Mouse (Mus musculus) cerebellum, postnatal 4 days (tissue): Measurements from ENCODE around the gene Zfp277.

Experiments used
- DNase-seq, 2 experiments: peaks; one replicate each; pipeline ENCODE4 v3.0.0; 2022; ENCODE audit warnings: low spot score in 2 of 2, mixed read lengths in 1 of 2

The Zfp277 gene

DNA sequence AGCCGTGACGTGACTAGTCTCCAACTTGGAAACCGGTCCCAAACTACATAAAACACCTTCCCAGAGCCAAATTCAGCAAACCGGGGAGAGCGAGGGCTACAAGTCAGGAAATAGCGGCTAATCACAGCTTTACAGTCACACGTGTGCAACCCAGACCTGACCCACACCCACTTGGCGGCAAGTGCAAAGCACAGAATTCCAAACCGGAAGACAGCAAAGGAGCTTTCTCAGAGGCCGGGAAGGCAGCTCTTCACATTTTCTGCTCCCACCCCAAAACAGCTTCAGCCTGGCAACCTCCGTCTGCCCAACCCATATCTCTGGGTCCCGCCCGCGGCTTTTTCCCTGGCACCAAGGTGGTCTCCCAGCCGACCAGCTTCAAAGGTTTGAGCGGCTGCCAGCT lies 496 bp downstream of the Zfp277 start:
- no peak for DNase-seq

DNA sequence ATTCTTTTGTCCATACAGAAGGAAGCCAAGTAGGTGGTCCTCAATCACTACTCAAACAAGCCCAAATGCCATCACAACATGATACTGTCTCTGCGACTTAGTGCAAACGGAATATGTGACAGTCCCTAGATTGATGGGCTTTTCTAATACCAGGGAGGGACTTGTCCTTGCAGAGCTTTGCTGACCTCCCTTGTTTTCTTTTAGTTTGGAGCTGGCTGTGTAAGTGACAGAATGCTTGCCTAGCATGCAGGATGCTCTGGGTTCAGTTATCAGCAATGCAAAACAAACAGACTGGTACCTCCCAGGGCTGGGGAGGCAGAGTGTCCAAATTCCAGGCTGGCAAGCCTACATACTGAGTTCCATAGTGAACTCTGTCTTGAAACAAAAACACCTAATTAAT lies 7.7 kb downstream of the Zfp277 start:
- DNase-seq, result no peak

DNA sequence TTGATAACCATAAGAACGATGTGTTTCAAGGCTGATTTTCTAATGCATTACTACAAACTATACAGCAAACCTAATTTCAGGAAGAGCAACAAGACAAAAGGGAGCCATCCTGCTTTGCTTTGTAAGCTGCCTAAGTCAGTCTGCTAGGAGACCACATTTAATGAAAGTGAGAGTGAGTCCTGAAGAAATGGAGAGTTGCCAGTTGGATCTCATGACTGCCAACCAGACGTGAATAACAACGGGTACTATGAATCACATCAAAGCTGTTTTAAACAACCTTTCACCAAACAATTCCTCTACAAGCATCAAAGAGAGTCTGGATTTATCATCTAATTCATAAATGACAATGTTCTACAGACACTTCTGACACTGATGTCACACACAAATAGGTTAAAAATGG lies 11.6 kb downstream of the Zfp277 start:
- DNase-seq, result no peak

DNA sequence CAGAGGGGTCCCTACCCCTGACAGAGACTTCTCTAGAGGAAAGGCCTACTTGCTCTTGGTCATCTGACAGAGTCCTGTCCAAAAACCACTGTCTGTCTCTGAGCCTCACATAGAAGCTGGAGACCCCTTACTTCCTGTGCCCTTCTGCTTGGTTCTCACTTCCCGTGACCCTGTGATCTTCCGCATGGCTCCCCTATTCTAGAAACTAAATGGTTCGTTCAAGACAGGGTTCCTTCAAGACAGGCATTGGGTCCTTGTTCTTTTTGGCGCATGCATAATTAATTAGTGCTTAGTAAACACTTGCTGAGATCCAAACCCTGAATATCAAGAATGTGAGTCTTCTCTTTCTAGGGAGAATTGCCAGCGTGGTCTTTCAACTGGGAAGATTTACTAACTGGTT lies 14.6 kb downstream of the Zfp277 start:
- DNase-seq, result no peak

DNA sequence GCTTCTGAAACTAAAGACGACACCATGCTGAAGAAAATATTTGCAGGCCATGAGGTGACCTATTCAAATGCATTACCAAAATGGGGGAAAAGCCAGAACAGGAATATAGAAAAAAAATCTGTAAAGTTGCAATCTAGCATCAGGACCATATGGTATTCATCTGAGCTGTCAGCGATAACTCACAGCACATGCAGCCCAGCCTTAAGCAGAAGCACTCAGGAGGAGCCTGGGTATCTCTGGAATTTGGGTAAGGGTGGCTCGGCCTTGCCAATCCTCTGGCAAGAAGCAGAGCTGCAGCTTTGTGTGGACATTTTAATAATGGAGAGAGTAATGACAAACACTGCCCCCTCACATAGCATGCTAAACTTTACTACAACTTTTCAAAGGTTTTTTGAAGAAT lies 15.7 kb downstream of the Zfp277 start:
- DNase-seq, result no peak

DNA sequence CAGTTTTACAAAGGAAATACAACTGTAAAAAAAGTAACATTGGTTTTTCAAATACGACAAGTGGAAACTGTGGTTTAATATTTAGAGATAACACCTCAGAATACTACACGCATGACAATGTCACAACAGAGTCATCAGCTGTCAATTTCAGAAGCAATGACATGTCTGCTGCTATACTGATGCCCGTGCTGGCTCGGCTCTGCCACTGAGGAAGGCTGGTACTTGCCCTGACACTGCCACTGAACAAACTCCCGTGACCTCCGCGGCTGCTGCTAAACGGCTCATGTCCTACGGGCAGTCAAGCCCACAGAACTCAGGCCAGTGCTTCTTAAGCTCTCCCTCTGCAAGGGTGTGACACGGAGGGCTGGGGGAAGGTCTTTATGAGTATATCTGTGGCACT lies 18.1 kb downstream of the Zfp277 start:
- DNase-seq, result no peak

DNA sequence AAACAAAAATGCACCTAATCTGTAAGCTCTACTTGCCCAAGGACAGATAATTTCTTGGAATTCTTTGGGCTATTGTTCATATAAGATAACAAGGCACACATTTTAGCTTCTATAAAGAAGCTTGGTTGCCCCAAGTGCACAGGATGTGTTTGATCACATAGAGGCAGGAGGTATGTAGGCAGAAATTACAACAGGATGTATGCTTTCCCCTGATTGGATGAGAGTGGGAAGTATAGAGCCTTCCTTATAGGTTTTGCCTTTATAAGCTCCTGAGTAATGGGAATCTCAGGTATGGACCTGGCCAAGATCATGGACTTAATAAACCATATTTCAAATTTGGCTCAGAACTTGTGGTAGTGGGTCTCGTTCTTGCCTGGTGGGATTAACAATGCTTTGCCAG lies 20.7 kb downstream of the Zfp277 start:
- no peak for DNase-seq

DNA sequence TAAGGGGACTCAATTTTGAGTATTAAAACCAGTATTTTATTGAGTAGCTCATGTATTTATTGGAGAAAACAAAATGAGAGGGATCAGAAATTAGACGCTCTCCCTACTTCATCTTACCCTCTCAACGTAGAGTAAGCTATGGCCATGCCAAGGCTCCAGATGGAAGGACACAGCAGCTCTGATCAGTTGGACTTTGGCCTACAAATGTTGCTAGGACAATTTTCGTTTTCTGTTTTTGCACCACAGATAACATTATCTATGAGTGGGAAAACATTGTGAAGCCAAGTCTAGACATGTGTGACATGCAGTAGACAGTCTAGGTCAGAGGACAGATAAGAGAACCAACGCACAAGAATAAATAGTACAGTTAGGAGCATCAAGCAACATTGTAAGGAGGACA lies 28.4 kb downstream of the Zfp277 start:
- no peak for DNase-seq

DNA sequence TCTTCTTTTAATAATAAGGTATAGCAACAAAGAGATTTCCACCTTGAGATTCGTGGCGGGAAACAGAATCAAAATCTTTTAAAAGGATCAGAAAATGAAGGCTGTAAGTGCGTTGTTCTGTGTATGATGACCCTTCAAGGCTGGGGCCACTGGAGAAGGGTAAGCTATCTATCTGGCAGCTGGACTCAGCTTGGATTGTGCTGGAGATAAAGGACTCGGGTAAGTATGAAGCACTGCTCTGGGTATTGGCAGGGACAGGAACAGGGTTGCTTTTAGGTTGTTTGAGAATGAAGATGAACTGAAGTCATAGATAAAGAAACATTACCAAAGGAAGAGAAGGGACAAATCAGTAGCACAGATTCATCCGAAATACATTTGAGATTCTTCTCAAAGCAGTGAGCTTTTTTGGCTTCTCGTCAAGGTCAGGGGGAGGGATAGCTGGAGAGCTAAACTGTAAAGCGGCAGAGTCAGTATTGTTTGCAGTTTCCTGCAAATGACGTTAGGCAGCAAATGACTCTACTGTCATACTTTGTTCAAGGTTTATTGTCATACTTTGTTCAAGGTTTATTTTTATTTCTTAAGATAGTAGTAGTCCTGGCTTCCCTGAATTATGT lies 30.3 kb downstream of the Zfp277 start:
- DNase-seq, result no peak

DNA sequence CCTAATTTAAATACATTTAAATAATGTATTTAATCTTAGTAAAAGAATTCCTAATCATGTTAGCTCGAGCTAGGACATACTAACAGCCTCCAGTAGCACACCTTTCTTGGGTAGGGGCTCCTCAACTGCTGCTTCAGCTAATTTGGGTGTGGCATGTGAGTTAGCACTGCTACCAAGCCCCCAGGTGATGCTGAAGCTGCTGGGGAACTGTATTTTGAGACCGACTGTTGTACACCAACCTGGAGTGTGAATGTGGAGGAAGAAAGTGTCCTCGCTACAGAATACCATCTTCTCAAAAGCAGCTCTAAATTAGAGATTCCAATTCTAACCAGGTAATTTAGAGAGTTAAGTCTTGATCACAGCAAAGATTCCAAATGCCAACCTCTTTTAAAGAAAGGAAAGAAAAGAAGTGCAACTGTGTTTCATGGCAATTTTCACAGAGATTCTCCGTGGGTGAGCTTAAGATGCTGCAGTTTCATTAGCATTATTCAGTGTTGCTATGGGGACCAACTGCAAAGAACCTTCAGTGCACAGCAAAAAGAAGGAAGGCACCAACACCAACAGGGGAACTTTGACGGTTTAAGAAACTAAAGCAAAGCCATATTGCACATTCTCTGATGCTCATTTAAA lies 30.9 kb downstream of the Zfp277 start:
- no peak for DNase-seq

DNA sequence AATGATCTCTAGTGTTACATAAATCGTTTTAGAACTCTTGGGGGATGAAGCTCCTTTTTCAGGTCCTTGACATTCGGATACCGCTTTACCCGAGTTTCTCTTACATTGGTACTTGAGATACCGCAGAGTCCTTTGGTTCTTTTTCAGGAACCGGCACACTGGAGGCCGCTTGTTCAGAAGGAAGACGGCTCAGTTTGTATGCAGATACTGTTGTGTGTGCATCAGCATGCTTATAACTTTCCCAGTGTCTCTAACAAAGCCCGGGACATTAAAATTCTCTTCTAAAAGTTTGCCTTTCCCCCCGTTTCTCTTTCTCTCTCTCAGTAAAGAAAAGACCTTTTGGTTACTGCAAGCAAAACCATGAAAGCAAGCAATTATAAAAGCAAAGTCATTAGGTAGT lies 45.9 kb downstream of the Zfp277 start:
- DNase-seq, result no peak

DNA sequence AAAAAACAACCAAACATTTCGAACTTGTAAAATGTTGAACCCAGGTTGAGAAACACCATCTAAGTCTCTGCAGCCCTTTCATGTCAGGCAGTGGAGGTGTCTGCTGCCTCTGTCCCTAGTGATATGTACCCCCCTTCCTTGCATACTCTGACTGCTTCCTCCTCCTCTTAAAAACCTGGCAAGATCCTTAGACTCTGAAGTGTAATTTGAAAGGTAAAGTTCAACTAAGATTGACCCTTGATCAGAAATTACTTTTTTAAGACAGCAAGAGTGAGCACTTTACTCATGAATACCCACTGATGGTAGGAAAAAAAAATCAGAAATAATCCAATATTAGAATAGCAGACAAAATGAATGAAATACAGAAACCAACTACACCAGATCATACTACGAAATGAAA lies 46.3 kb downstream of the Zfp277 start:
- no peak for DNase-seq

DNA sequence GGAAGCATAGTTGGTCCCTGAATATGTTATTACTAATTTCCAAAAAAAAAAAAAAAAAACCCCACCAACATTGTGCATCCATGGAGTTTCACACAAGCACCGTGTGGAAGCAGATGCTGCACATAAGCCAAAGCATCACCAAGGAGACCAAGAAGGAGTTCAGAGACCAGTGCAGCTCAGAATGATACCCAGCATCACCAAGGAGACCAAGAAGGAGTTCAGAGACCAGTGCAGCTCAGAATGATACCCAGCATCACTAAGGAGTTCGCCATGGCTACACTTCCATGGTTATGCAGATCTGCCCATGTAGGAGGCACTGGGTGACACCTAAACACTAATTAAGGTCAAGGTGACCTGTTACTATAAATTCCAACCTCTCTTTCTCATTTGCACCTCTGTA lies 46.8 kb downstream of the Zfp277 start:
- no peak for DNase-seq

DNA sequence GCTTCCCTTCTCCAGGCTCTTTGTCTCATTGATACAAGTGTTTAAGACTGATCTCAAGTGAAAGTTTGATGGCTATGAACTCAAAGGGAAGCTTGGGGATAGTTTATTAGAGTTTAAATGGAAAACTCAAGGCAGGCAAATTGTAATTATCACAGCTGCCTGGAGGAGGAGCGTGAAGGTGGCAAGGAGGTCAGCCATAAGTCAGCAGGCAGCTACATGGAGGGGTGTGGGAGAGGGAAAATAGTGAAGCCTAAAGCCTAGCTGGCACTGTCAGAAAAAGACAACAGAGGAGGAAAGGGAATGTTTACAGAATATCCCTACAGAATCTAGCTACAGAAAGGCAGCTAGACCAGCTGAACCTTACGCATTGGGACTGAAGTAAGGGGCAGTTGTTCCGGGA lies 52.8 kb downstream of the Zfp277 start:
- DNase-seq, result no peak

DNA sequence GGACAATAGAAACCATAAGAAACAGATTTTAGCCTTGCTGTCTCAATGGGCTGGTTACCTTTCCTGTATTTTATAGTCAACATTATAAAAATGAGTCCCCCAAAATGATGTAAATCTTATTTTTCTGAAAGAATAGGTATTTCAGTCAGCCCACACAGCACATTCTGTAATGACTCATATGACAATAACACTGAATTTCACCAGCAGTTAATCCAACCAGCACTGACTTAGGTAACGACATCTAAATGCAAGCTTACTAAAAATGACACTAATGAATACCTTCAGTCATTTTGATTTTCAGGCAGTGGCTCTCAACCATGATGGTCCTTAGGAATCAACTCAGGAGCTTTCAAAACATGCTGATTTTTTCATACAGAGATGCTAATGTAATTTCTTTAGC lies 54.4 kb downstream of the Zfp277 start:
- no peak for DNase-seq

DNA sequence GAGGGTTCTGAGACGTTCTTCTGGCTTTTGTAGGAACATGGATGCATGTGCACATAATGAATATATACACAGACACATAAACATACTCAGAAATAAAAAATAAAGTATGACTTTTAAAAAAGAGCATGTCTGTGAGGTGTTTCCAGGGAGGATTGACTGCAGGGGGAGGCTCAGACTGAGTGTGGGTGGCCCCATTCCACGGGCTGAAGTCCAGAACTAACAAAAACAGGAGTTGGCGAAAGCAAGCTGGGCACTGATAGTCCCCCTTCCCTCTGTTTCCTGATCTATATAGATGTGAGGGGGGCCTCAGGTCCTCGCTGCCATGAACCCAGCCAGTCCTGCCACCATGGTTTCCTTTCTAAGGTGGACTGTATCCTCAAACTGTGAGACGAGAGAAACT lies 57.9 kb downstream of the Zfp277 start:
- DNase-seq, result no peak

DNA sequence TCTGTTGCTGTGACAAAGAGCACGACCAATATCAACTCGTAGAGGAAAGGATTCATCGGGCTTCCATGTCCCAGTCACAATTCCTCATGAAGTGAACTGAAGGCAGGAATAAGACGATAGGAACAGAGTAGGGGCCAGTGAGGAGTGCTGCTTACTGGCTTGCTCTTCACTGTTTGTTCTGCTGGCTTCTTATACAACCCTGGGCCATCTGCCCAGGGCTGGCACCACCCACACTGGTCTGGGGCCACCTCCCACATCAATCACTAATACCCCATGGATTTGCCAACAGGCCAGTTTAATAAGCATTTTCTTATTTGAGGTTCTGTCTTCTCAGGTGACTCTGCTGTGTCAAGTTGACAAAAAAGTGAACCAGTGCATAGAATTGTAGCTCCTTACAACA lies 60.4 kb downstream of the Zfp277 start:
- no peak for DNase-seq

DNA sequence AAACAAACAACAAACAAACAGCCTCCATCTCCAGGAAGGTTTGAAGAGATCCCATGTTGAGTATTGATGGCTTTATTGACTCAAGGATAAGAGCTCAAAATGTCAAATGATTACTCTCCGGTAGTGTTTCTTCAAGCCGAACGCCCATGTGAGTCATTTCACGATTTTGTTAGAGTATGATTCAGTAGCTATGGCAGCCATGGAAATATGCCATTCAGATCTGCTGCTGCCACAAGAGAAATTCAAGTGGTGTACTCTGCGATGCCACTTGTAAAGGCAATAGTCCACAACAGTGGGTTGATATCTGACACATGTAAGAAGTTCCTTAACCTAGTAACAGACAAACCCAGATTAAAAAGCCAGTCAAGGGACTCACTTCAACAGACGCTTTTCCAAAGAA lies 62.0 kb downstream of the Zfp277 start:
- no peak for DNase-seq

DNA sequence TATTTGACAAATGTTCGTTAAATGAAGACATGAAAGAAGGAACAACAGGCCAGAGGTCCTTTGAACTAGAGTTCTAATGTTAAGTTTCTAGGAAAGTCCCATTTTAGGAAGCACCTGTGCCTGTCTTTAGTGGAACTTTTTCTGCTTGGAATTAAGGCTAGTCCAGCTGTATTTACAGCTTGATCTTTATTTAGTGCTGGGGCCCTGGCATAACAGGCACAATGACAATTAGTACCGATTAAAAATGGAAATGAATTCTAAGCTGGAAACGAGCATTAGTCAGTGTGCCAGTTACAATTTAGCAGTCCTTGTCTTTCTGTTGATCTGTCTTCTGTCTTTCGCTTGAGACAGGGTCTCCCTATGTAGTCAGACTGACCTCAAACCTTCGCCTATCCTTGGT lies 63.2 kb downstream of the Zfp277 start:
- no peak for DNase-seq

DNA sequence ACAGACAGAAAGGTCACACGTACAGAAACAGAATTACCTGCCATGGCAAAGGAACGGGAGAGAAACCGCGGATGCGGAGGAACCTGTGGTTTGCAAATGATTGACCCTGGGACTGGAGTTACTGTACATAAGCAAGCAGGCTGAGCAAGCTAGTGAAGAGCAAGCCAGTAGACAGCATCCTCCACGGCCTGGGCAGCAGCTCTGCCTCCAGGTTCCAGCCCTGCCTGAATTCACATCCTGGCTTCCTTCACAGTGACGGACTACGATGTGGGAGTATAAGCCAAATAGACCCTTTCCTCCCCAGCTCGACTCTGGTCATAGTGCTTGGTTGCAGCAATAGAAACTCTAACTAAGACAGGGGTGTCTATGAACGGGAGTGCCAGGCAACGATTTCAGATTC lies 63.9 kb downstream of the Zfp277 start:
- no peak for DNase-seq

DNA sequence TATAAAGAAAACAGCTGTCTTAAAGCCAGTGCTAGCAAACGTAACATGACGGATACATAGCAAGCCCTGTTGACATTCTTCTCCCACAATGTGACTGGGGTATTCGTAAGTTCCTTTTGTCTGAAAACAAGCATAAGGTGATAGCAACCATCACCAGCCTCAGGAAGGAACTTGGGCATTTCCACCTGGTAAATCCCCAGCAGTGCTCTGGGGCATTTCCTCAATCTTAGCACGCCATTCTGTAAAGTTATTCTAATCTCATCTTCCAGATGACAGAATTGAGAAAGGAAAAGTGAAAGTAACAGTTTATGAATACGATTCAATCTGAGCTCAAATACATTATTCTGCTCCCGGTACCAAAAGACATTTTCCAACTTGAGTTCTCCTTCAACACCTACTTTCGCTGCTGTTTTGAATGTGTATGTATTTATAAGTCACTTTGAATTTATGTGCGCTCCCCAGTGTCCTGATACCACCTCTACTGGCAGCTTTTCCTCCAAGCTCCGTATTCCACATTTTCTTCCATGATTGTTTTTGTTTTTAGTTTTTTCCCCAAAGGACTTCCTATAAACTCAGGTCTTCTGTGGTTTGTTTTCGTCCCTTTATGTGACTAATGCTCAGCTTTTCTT lies 64.4 kb downstream of the Zfp277 start:
- no peak for DNase-seq

DNA sequence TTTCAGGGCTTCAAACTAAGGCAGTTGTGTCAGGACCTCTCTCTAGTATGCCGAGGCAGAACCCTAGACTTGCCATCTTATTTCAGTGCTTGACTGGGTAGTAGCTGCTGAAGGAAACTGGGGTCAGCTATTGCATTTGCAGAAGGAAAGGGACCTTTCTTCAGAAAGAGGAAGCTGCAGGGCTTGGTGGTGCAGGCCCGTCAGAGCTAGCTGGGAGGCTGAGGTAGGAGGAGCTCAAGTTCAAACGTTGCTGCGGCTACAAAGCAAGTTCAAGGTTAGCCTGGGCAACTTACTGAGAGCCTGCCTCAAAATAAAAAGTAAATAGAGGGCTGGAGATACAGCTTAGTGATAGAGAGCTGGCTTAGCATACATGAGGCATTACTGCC lies 66.2 kb downstream of the Zfp277 start:
- DNase-seq, result no peak

DNA sequence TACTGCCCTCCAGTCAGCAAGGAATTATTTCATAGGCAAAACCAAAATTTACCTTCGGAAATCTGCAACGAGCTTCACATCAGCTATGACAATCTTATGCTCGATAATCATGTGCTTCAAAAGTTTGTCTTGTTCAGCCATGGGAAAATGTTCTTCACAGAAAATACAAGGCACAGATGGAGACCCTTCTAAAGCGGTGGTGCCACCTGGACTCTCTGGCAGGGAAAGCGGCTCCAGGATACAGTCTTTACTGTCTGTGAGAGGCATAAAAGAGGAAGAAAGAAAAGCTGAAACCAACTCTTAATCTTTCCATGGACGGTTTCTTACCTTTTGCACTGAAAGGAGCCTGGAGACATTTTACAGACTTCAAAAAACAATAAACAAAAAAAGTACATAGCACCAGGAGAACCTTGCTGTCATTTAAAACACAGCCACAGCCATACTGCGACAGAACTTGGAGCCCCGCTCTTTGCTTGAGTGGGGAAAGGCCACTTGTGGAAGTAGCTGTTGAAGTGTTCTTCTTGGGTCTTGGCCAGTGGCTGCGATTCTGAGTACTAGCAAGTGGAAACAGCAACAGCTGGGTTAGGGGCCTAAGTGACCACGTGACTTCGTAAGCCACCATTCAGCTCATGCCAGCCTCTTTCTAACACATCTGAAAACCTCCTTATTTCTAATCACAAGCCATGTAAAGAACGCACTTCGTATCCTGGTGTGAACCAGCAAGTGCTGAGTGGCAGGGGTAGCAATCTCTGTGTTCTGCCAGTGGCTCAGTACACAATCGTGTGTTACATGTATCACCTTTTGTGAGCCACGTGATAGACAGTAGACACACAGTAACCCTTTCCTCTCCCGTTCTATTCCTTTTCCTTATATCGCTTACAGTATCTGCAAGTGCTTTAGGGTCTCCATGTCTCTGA lies 66.8 kb downstream of the Zfp277 start:
- peak in 1 of 2 experiments; percentile 7 for DNase-seq
